Mouse (Mus musculus) fibroblast of lung, adult 2 months (primary cell): ENCODE results near the gene Snx13.

Experiments
- DNase-seq: peaks from one replicate; pipeline ENCODE4 v3.0.0-alpha.2; 2011; ENCODE audit warnings: low read depth

Gene Snx13

DNA sequence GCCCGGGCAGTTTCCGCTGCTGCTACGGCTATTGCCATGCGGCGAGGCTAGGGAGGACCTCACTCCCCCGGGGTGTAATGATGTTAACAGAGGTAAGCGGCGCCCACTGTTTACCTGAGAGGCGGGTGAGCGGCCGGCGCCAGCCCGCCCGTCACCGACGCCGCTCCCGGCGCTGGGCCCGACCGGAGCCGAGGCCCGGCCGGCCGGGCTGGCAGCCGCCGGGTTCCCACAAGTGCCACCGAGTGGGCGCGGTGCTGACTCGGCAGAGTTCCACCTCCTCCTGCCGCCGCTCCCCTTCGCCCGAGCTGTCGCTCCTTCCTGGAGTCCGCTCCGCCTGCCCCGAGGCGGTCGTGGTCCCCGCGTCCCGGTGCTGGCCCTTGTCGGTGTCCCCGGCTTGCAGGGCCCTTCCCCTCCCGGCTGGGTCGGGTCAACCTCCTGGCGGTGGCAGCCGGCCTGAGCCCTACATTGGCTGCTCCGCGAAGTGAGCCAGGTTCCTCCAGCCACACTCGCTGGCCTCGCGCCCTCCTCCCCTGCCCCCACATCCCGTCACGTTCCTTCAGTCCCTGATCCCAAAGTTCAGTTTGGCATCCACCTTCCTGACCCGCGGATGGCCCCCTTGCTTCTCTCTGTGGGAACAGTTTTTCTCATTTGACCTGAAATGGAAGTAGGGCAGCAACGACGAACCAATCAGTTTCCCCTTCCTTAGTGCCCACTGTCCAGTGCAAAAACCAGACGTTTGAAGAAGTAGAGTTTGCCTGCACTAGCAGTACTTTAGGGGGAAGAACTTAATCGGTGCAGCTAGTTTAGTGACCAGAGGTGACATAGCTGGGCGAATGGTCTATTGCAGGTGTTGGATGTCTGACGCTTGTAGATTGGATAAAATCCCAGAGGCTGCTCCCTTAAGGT, 587 bp downstream of the Snx13 start:
- DNase-seq = no peak

- DNase-seq = no peak
Observed at GRCm38 (mm10) chr12:35048891-35049290, 1.9 kb downstream of the Snx13 start.

DNA sequence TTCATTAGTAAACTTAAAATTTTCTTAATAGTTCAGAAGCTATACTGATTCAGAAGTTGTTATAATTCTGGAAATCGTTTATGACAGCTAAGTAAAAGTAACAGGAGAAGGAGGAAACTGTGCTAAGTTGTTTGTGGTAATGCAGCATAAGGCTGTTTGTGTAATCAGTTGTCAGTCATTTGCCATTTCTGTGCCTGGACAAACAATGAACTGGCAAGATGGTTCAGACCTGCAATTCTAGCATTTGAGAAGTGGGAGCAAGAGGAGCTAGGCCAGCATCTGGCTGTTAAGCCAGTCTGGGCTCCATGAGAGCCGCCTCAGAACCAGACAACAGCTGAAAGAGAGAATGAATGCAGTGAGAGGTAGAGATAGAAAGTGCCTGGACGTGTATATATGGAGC, 3.5 kb downstream of the Snx13 start:
- DNase-seq = no peak

GRCm38 (mm10) chr12:35050964-35051758, 4.2 kb downstream of the Snx13 start:
- DNase-seq = no peak

GRCm38 (mm10) chr12:35054420-35054819, 7.4 kb downstream of the Snx13 start:
- DNase-seq = no peak

DNA sequence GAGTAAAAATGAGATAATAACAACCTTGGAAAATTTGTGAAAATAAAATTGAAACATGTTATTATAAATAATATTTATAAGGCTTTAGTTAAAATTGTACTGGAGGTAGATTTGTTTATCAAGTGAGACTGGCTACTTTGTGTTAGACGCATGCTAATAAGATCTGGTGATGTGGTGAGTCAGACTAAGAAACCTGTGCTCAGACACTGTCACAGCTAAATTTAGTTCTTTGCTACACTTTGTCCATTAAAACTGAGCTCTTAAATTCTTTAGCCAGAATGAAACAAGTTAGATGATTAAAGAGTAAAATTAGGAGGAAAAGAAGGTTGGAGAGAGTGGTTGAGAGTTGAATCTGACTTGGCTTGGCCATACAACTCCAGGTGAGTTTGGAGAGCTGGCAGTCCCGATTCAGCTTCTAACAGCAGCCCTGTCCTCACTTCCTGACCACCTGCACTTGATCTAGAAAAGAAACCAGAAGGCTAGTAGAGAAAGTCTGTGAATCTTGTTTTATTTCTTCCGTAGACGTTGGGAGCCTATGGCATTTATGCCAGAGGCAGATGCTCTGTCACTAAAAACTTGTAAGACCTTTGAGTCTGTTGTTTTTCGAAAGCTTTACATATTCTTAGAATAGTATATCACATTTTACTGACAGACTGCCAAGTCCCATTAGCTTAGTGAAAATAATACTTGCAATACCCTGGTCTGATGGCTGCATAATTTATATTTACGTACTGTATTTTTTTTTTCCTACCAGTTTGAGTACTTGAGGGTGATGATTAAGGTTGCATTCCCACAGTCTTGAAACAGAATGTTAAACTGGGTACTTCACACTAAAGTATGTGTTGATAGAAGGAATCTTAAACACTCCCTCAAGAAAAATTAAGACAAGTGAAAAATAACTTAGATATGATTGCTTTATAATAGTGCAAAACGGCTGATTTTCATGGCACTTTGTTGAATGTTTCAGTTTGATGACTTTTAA, 8.4 kb downstream of the Snx13 start:
- DNase-seq = no peak

GRCm38 (mm10) chr12:35063697-35064468, 16.9 kb downstream of the Snx13 start:
- no peak for DNase-seq

DNA sequence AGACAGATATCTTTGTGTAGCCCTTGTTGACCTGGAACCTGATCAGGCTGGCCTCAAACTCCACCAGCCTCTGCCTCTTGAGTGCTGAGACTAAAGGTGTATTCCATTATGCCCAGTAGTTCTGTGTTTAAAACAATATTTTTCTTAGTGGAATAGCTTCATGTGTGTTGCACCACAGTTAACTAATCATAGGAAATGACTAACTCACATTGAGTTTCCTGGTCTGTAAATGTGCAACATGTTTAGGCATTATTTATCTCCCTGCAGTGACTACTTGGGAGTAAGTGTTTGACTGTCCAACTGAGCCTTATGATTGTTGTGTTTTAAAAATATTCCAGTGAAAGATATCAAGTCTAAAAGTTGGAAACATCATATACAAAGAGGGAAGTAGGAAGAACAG, 20.6 kb downstream of the Snx13 start:
- DNase-seq = no peak

DNA sequence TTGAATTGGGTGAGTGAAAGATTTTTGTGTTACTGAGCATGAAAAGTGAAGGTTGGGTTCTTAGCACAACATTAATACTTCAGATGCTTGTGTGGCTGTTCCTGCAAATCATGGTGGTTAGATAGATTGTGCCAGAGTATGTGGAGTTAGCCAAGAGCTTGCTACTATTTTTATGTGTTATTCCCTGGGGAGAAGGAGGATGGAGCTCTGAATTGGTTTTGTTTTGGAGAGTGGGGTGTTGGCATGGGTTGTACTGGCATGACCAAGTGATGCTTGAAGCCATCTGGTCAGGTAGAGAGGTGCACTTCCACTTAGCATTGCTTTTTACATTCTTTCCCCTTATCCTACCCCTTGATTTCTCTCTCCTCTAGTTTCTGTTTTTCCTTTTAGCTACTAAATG, 24.4 kb downstream of the Snx13 start:
- DNase-seq = no peak

DNA sequence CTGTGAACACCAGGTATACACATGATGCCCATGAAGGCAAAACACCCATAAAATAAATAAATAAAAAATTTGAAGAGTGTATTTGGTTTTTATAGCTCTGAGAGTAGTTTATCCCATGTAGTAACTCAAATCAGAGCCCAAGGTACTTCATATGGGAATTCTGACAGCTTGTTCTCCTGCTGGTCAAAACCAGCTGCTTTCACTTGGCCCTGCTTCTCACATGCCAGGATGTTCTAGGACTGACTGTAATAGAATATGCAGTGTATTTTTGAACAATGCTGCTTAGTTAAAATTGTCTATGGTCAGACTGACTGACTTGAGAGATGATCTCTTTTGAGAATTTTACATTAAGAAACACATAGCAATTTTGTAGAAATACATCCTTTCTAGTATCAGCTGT, 25.2 kb downstream of the Snx13 start:
- DNase-seq = no peak

DNA sequence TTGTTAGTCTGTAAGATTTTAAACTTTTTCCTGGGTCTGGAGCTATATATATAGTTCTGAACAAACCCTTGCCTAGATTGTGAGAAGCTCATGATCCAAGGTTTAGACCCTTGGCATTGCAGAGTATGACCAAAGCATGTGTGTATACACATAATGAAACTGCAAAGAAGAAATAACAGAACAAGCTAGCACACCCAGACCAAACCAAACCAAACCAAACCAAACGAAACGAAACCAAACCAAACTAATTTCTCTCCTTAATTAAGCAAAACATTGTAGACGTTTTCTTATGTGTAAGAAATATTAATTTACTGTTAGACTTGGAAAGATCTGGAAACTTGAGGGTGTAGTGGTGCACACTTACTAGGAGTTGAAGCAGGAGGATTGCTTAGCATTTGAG, 29.0 kb downstream of the Snx13 start:
- DNase-seq = no peak

GRCm38 (mm10) chr12:35123549-35123948, 76.6 kb downstream of the Snx13 start:
- DNase-seq = no peak

DNA sequence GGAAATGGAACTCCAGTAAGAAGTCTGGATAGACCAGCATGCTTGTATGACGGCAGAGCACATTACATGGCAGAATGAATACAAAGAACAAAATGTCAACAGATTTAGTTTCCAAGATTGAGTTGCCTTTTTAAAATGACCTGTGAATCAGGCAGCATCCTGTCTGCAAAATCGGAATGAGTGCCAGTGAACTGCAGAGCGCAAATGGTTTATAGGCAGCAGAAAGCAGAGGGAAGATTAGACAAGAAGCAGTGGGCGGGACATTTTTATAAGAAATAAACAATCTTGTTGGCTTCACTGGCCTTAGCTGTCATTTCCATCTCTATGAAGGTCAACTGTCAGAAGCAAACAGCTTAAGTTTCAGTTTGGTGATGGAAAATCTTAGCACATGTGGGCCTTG, 106.2 kb downstream of the Snx13 start:
- no peak for DNase-seq

- no peak for DNase-seq
Observed at GRCm38 (mm10) chr12:35154149-35154548, 107.2 kb downstream of the Snx13 start.

- no peak for DNase-seq
Observed at GRCm38 (mm10) chr12:35157237-35157636, 110.3 kb downstream of the Snx13 start.

DNA sequence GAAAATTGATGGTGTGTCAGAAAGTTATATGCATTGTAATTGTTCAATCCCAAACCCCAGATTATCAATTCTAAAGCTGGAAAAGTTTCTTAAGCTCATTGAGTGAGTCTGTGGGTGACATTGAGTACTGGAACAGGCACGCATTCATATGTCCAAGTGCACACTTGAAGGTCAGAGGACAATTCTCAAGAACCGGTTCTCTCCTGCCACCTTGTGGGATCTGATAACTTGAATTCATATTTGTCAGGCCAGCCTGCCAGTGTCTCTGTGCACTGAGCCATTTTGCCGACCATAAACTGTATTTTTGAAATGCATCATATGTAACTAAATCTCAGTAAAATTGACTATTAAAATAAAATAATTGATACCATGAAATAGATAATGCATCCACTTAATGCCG, 114.7 kb downstream of the Snx13 start:
- no peak for DNase-seq

GRCm38 (mm10) chr12:35170275-35170674, 123.3 kb downstream of the Snx13 start:
- no peak for DNase-seq

GRCm38 (mm10) chr12:35175938-35176337, 129.0 kb downstream of the Snx13 start:
- no peak for DNase-seq

DNA sequence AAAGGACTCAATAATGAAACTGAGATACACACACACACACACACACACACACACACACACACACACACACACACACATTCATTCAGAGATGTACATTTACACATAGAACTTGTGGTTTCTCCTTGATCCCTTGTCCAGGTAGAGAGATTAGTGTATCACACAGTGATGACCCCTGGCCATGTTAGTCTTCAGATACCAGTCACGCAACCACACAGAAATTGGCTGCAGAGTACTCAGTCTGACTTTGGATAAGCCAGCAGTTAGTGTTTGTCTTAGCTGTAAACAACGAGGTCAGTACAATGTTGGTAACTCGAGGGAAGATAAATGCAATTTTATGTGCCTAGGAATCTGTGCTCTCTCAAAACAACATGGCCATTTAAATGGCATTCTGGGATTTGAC, 129.6 kb downstream of the Snx13 start:
- no peak for DNase-seq

DNA sequence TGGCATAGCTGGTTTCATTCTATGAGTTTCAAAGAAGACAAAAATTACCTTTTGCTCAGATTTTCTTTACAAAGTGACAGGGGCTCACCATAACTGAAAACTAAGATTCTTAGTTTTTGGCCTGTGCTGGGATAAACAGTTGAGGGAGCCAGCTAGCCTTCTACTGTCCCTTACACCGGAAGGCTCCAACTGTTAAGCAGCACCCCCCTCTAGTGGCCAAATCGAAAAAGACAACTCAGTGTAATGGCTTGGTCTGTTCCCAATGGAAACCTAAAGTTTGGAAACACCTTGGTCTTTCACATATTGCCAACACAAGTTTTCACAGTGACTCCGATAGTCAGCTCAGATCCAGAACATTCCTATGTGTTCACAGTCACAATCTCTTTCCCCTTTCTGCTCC, 135.7 kb downstream of the Snx13 start:
- peak; percentile 59 for DNase-seq

GRCm38 (mm10) chr12:35184261-35184660, 137.3 kb downstream of the Snx13 start:
- no peak for DNase-seq
